8 mouse cellular contexts compared by ENCODE assay signal in the genomic region with DNA sequence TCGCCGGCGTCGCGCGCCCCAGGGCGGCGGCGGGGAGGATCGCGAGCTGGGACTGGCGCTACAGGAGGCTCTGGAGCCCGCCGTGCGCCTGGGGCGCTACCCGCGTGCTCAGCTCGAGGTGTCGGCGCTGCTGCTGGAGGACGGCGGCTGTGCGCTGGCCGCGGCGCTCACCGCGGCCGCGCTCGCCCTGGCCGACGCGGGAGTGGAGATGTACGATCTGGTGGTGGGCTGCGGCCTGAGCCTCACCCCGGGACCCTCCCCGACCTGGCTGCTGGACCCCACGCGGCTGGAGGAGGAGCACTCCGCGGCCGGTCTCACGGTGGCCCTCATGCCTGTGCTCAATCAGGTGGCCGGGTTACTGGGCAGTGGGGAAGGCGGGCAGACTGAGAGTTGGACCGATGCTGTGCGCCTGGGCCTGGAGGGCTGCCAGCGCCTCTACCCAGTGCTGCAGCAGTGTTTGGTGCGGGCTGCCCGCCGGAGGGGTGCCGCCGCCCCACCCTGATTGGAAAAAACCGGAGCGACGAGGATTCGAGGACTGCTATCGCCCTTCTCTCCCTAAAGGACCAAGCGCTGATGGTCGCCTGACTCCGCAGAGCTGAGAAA. TPM values are rescaled to one million over a fixed set of nuclear protein-coding genes. Genes with fewer than 3 reads are reported as not detected.
DNase-seq lines count a peak whose midpoint lies in the region; ATAC-seq and TF ChIP-seq lines count a peak whose summit lies in the region.

No protein-coding gene starts in this region.

- ATAC-seq in heart, embryonic 12.5 days (ENCODE audit: insufficient number of reproducible peaks, low FRiP score), result peak; percentile 53
- ATAC-seq in kidney, embryonic 15.5 days (replicated peaks; ENCODE audit: low FRiP score), result peak; percentile 76
- ATAC-seq in liver, embryonic 16.5 days (ENCODE audit: low read depth), result peak; percentile 36
- peak; percentile 51 for ATAC-seq in neural tube, embryonic 15.5 days (ENCODE audit: low FRiP score)

- TF ChIP-seq POLR2A in cortical plate, adult 2 months (IDR thresholded peaks at IDR 0.05; ENCODE audit: extremely low read depth, insufficient read depth, low read length), result no peak

- H3K36me3 ChIP-seq in heart, embryonic 12.5 days, result peaks cover 49% of the 10 kb centered on the region
- H3K36me3 ChIP-seq in kidney, embryonic 15.5 days, result peaks cover 55% of the 10 kb centered on the region
- H3K36me3 ChIP-seq in liver, embryonic 16.5 days (ENCODE audit: control insufficient read depth, insufficient read depth), result peaks cover 42% of the 10 kb centered on the region
- peaks cover 41% of the 10 kb centered on the region for H3K36me3 ChIP-seq in neural tube, embryonic 15.5 days

- peak; percentile 66 to 88 for DNase-seq in adrenal gland, adult (ENCODE audit: inconsistent age in 2 of 2, low spot score in 1 of 2)
- DNase-seq in adrenal gland, postnatal 4 days (ENCODE audit: low spot score in 2 of 2), result no peak
- peak; percentile 59 for DNase-seq in R1 (ENCODE audit: low read depth, low spot score)

- WGBS in heart, embryonic 12.5 days, result under 1% methylated on average over 61 of the region's 63 CpGs
- under 1% methylated on average over 51 of the region's 63 CpGs for WGBS in kidney, embryonic 15.5 days
- WGBS in liver, embryonic 16.5 days (ENCODE audit: insufficient replicate concordance), result under 1% methylated on average over 63 of the region's 63 CpGs
- WGBS in neural tube, embryonic 15.5 days, result under 1% methylated on average over 50 of the region's 63 CpGs

- H3K27ac ChIP-seq in cortical plate, adult 2 months (ENCODE audit: insufficient read depth, low read length), result peak overlapping the region; percentile 72
- peak overlapping the region; percentile 84 for H3K27ac ChIP-seq in heart, embryonic 12.5 days (ENCODE audit: poor library complexity, severe bottlenecking)
- H3K27ac ChIP-seq in kidney, embryonic 15.5 days, result peak overlapping the region; percentile 95
- H3K27ac ChIP-seq in liver, embryonic 16.5 days (ENCODE audit: low read length), result peak overlapping the region; percentile 88
- H3K27ac ChIP-seq in neural tube, embryonic 15.5 days (replicated peaks), result peak overlapping the region; percentile 80

- TF ChIP-seq CTCF in cortical plate, adult 2 months (IDR thresholded peaks at IDR 0.05; ENCODE audit: extremely low read depth, insufficient read depth, low read length), result no peak

- peak overlapping the region; percentile 99 for H3K4me2 ChIP-seq in heart, embryonic 12.5 days
- peak overlapping the region; percentile 95 for H3K4me2 ChIP-seq in kidney, embryonic 15.5 days
- peak overlapping the region; percentile 100 for H3K4me2 ChIP-seq in liver, embryonic 16.5 days (ENCODE audit: low read depth, low read length)
- peak overlapping the region; percentile 99 for H3K4me2 ChIP-seq in neural tube, embryonic 15.5 days

- H3K9me3 ChIP-seq in heart, embryonic 12.5 days (replicated peaks), result no peaks in the 10 kb centered on the region
- H3K9me3 ChIP-seq in kidney, embryonic 15.5 days (replicated peaks), result no peaks in the 10 kb centered on the region
- H3K9me3 ChIP-seq in liver, embryonic 16.5 days (replicated peaks; ENCODE audit: control insufficient read depth, low read length), result no peaks in the 10 kb centered on the region
- H3K9me3 ChIP-seq in neural tube, embryonic 15.5 days (replicated peaks), result no peaks in the 10 kb centered on the region

- H3K9ac ChIP-seq in heart, embryonic 12.5 days, result peak overlapping the region; percentile 87
- H3K9ac ChIP-seq in kidney, embryonic 15.5 days, result peak overlapping the region; percentile 94
- peak overlapping the region; percentile 87 for H3K9ac ChIP-seq in liver, embryonic 16.5 days (ENCODE audit: low read depth, low read length)
- peak overlapping the region; percentile 83 for H3K9ac ChIP-seq in neural tube, embryonic 15.5 days (replicated peaks)

- no peaks in the 10 kb centered on the region for H3K27me3 ChIP-seq in heart, embryonic 12.5 days (replicated peaks)
- H3K27me3 ChIP-seq in kidney, embryonic 15.5 days, result no peaks in the 10 kb centered on the region
- H3K27me3 ChIP-seq in liver, embryonic 16.5 days (ENCODE audit: control insufficient read depth, insufficient read depth, low read depth, low read length), result no peaks in the 10 kb centered on the region
- H3K27me3 ChIP-seq in neural tube, embryonic 15.5 days (replicated peaks), result no peaks in the 10 kb centered on the region

- H3K4me3 ChIP-seq in cortical plate, adult 2 months (ENCODE audit: insufficient read depth, low read length), result peak overlapping the region; percentile 66
- peak overlapping the region; percentile 82 for H3K4me3 ChIP-seq in heart, embryonic 12.5 days
- H3K4me3 ChIP-seq in kidney, embryonic 15.5 days (replicated peaks), result peak overlapping the region; percentile 96
- H3K4me3 ChIP-seq in liver, embryonic 16.5 days (ENCODE audit: low read depth, low read length), result peak overlapping the region; percentile 96
- H3K4me3 ChIP-seq in neural tube, embryonic 15.5 days (replicated peaks), result peak overlapping the region; percentile 94

- H3K4me1 ChIP-seq in cortical plate, adult 2 months (ENCODE audit: control insufficient read depth, insufficient read depth, low read length), result no peaks in the 10 kb centered on the region
- peaks cover 36% of the 10 kb centered on the region for H3K4me1 ChIP-seq in heart, embryonic 12.5 days (replicated peaks)
- peaks cover 35% of the 10 kb centered on the region for H3K4me1 ChIP-seq in kidney, embryonic 15.5 days
- peaks cover 31% of the 10 kb centered on the region for H3K4me1 ChIP-seq in liver, embryonic 16.5 days (ENCODE audit: control insufficient read depth, low read depth, low read length)
- peaks cover 32% of the 10 kb centered on the region for H3K4me1 ChIP-seq in neural tube, embryonic 15.5 days

RNA-seq across cellular contexts. Expression of a gene that starts 0.7 kb away (rescaled TPM):
- not detected for total RNA-seq in adrenal gland, postnatal 4 days (2021)
- polyA plus RNA-seq in cortical plate, adult 2 months (2012; rRNA removed), result not detected in 2 replicates
- 10.9 and 11.6 TPM in 2 replicates for polyA plus RNA-seq in heart, embryonic 12.5 days (2016; fragmentation: Nextera tagmentation; extraction: Ambion mirVana)
- 24.0 and 24.3 TPM in 2 replicates for polyA plus RNA-seq in kidney, embryonic 15.5 days (2015; fragmentation: Nextera tagmentation; extraction: Ambion mirVana)
- polyA plus RNA-seq in liver, embryonic 16.5 days (2015; fragmentation: Nextera tagmentation; extraction: Ambion mirVana), result not detected in 2 replicates
- polyA plus RNA-seq in neural tube, embryonic 15.5 days (2015; fragmentation: Nextera tagmentation; extraction: Ambion mirVana), result not detected in 2 replicates

RNA-seq across cellular contexts. Expression of a gene that starts 23.8 kb away (rescaled TPM):
- 100 to 1,000 TPM in 1 of 2 experiments, 10 to 100 TPM in 1; 87.5 to 104 TPM for total RNA-seq in adrenal gland, postnatal 4 days (2021)
- 70.9 and 71.7 TPM in 2 replicates for polyA plus RNA-seq in cortical plate, adult 2 months (2012; rRNA removed)
- polyA plus RNA-seq in heart, embryonic 12.5 days (2016; fragmentation: Nextera tagmentation; extraction: Ambion mirVana), result 49.3 and 52.3 TPM in 2 replicates
- 60.8 and 61.4 TPM in 2 replicates for polyA plus RNA-seq in kidney, embryonic 15.5 days (2015; fragmentation: Nextera tagmentation; extraction: Ambion mirVana)
- polyA plus RNA-seq in liver, embryonic 16.5 days (2015; fragmentation: Nextera tagmentation; extraction: Ambion mirVana), result 49.9 and 51.8 TPM in 2 replicates
- polyA plus RNA-seq in neural tube, embryonic 15.5 days (2015; fragmentation: Nextera tagmentation; extraction: Ambion mirVana), result 79.6 and 91.0 TPM in 2 replicates

RNA-seq across cellular contexts. Expression of a gene that starts 25.2 kb away (rescaled TPM):
- total RNA-seq in adrenal gland, postnatal 4 days (2021), result 10 to 100 TPM; 16.6 to 17.6 TPM
- polyA plus RNA-seq in cortical plate, adult 2 months (2012; rRNA removed), result 13.0 and 13.4 TPM in 2 replicates
- 5.4 and 5.7 TPM in 2 replicates for polyA plus RNA-seq in heart, embryonic 12.5 days (2016; fragmentation: Nextera tagmentation; extraction: Ambion mirVana)
- polyA plus RNA-seq in kidney, embryonic 15.5 days (2015; fragmentation: Nextera tagmentation; extraction: Ambion mirVana), result 5.8 and 6.0 TPM in 2 replicates
- polyA plus RNA-seq in liver, embryonic 16.5 days (2015; fragmentation: Nextera tagmentation; extraction: Ambion mirVana), result 2.6 and 2.7 TPM in 2 replicates
- 6.0 and 6.1 TPM in 2 replicates for polyA plus RNA-seq in neural tube, embryonic 15.5 days (2015; fragmentation: Nextera tagmentation; extraction: Ambion mirVana)

RNA-seq across cellular contexts. Expression of a gene that starts 35.4 kb away (rescaled TPM):
- 10 to 100 TPM in 1 of 2 experiments, under 1 TPM in 1; 0.23 to 15.9 TPM for total RNA-seq in adrenal gland, postnatal 4 days (2021)
- polyA plus RNA-seq in cortical plate, adult 2 months (2012; rRNA removed), result 6.0 and 7.5 TPM in 2 replicates
- not detected in 2 replicates for polyA plus RNA-seq in heart, embryonic 12.5 days (2016; fragmentation: Nextera tagmentation; extraction: Ambion mirVana)
- 71.2 and 75.0 TPM in 2 replicates for polyA plus RNA-seq in kidney, embryonic 15.5 days (2015; fragmentation: Nextera tagmentation; extraction: Ambion mirVana)
- not detected in 2 replicates for polyA plus RNA-seq in liver, embryonic 16.5 days (2015; fragmentation: Nextera tagmentation; extraction: Ambion mirVana)
- polyA plus RNA-seq in neural tube, embryonic 15.5 days (2015; fragmentation: Nextera tagmentation; extraction: Ambion mirVana), result 0.31 and 0.65 TPM in 2 replicates

RNA-seq across cellular contexts. Expression of a gene that starts 37.6 kb away (rescaled TPM):
- total RNA-seq in adrenal gland, postnatal 4 days (2021), result 10 to 100 TPM; 40.0 to 40.7 TPM
- polyA plus RNA-seq in cortical plate, adult 2 months (2012; rRNA removed), result 14.7 and 15.8 TPM in 2 replicates
- 16.2 and 18.1 TPM in 2 replicates for polyA plus RNA-seq in heart, embryonic 12.5 days (2016; fragmentation: Nextera tagmentation; extraction: Ambion mirVana)
- polyA plus RNA-seq in kidney, embryonic 15.5 days (2015; fragmentation: Nextera tagmentation; extraction: Ambion mirVana), result 10.8 and 10.9 TPM in 2 replicates
- 2.5 and 2.9 TPM in 2 replicates for polyA plus RNA-seq in liver, embryonic 16.5 days (2015; fragmentation: Nextera tagmentation; extraction: Ambion mirVana)
- polyA plus RNA-seq in neural tube, embryonic 15.5 days (2015; fragmentation: Nextera tagmentation; extraction: Ambion mirVana), result 10.3 and 10.5 TPM in 2 replicates

Comparison
In these comparisons a context has a peak if more than half of its experiments do, and no peak if none do; other contexts are left out.
1. DNase-seq: peak in adrenal gland, adult (2 of 2) and R1 (single experiment); none in adrenal gland, postnatal 4 days (0 of 2).
2. RNA of a gene that starts 0.7 kb away (polyA plus RNA-seq): 24.0 to 24.3 TPM in kidney, embryonic 15.5 days and 10.9 to 11.6 TPM in heart, embryonic 12.5 days; not detected in cortical plate, adult 2 months, not detected in liver, embryonic 16.5 days and not detected in neural tube, embryonic 15.5 days; every median in the first group is over 10 times any median in the second.
3. Peak in every context shown above with its lines, with median percentiles within 50 percentile points of each other: H3K27ac ChIP-seq, H3K4me3 ChIP-seq, ATAC-seq, H3K4me2 ChIP-seq and H3K9ac ChIP-seq.